ENCODE assay signal across 18 mouse cellular contexts in the genomic region with DNA sequence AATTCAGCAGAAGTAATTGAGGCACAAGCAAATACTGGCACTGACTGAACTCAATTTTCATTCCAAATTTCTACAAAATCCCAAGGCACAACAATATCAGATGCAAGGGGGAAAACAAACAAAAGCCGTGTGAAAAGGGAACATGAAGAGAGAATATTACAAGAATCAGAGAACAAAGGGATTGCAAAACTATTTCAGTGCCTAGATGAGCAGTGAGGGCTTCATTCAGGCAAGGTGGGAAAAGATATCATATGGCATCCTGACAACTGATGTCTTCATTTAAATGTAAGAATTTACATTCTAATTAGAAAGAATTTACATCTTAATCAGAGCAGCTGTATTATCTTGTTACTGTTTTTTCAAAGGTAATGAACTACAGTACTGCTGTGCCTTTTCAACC.
DNase-seq lines count a peak whose midpoint lies in the region; ATAC-seq and TF ChIP-seq lines count a peak whose summit lies in the region.
"Had no signal": no experiment of that assay in that cellular context is flagged by ENCODE, and none has a peak within 500 bp of the region (broad histone marks: within the 10 kb centered on the region; RNA-seq: fewer than 3 reads in every experiment).

No protein-coding gene starts in this region.

- DNase-seq in forebrain, embryonic 14.5 days (ENCODE audit: low spot score): peak; percentile 64
- no peak for DNase-seq in hindbrain, embryonic 11.5 days (ENCODE audit: low spot score)
- peak; percentile 76 for DNase-seq in brain, embryonic 14.5 days (ENCODE audit: low read depth)
- peak; percentile 3 for DNase-seq in midbrain, postnatal 0 days (ENCODE audit: low spot score)
- no peak for DNase-seq in frontal cortex, postnatal 36 days (ENCODE audit: low spot score in 2 of 2)
- DNase-seq: adrenal gland, postnatal 10 days; cerebellum, adult 11-12 months; cerebellum, adult 9-11 months; cerebellum, postnatal 36 days; gastrocnemius, postnatal 14 days; heart, adult 2 months; heart, postnatal 14 days had no signal

- no peak for TF ChIP-seq POLR2A in brain, embryonic 14.5 days (IDR thresholded peaks at IDR 0.05; ENCODE audit: borderline replicate concordance, extremely low read depth, insufficient read depth, insufficient read length, poor library complexity, severe bottlenecking)

- WGBS in forebrain, embryonic 14.5 days: 17% methylated on average over 1 of the region's 1 CpGs
- 56% methylated on average over 1 of the region's 1 CpGs for WGBS in forebrain, embryonic 12.5 days
- WGBS in hindbrain, embryonic 15.5 days: 38% methylated on average over 1 of the region's 1 CpGs
- 54% methylated on average over 1 of the region's 1 CpGs for WGBS in hindbrain, embryonic 11.5 days
- 62% methylated on average over 1 of the region's 1 CpGs for WGBS in midbrain, postnatal 0 days

- H3K9ac ChIP-seq in forebrain, embryonic 14.5 days (ENCODE audit: low read length): no peak overlapping the region
- H3K9ac ChIP-seq in forebrain, embryonic 12.5 days: no peak overlapping the region
- H3K9ac ChIP-seq in hindbrain, embryonic 15.5 days: no peak overlapping the region
- H3K9ac ChIP-seq in hindbrain, embryonic 11.5 days (ENCODE audit: low read depth, low read length): no peak overlapping the region
- H3K9ac ChIP-seq in midbrain, postnatal 0 days (replicated peaks; ENCODE audit: low read length, poor library complexity, severe bottlenecking): no peak overlapping the region
- H3K9ac ChIP-seq: embryonic facial prominence, embryonic 13.5 days; heart, embryonic 15.5 days had no signal

- no peaks in the 10 kb centered on the region for H3K27me3 ChIP-seq in forebrain, embryonic 14.5 days (replicated peaks; ENCODE audit: control insufficient read depth, insufficient read depth, low read length)
- no peaks in the 10 kb centered on the region for H3K27me3 ChIP-seq in forebrain, embryonic 12.5 days
- no peaks in the 10 kb centered on the region for H3K27me3 ChIP-seq in hindbrain, embryonic 15.5 days
- H3K27me3 ChIP-seq in hindbrain, embryonic 11.5 days (ENCODE audit: control insufficient read depth, insufficient read depth, low read length): no peaks in the 10 kb centered on the region
- H3K27me3 ChIP-seq in midbrain, postnatal 0 days (ENCODE audit: insufficient read depth, low read length): no peaks in the 10 kb centered on the region
- H3K27me3 ChIP-seq: embryonic facial prominence, embryonic 13.5 days; heart, embryonic 15.5 days had no signal

- H3K9me3 ChIP-seq in forebrain, embryonic 14.5 days (replicated peaks; ENCODE audit: control insufficient read depth, low read length): no peaks in the 10 kb centered on the region
- H3K9me3 ChIP-seq in forebrain, embryonic 12.5 days: no peaks in the 10 kb centered on the region
- no peaks in the 10 kb centered on the region for H3K9me3 ChIP-seq in hindbrain, embryonic 15.5 days
- H3K9me3 ChIP-seq in hindbrain, embryonic 11.5 days (ENCODE audit: control insufficient read depth, low read length): no peaks in the 10 kb centered on the region
- no peaks in the 10 kb centered on the region for H3K9me3 ChIP-seq in midbrain, postnatal 0 days (ENCODE audit: low read length)
- H3K9me3 ChIP-seq: embryonic facial prominence, embryonic 13.5 days; heart, embryonic 15.5 days had no signal

- no peaks in the 10 kb centered on the region for H3K36me3 ChIP-seq in forebrain, embryonic 14.5 days (ENCODE audit: control insufficient read depth, insufficient read depth, low read length)
- H3K36me3 ChIP-seq in forebrain, embryonic 12.5 days (replicated peaks): no peaks in the 10 kb centered on the region
- H3K36me3 ChIP-seq in hindbrain, embryonic 15.5 days: no peaks in the 10 kb centered on the region
- H3K36me3 ChIP-seq in hindbrain, embryonic 11.5 days (ENCODE audit: control insufficient read depth, insufficient read depth, low read length): no peaks in the 10 kb centered on the region
- no peaks in the 10 kb centered on the region for H3K36me3 ChIP-seq in midbrain, postnatal 0 days (ENCODE audit: insufficient read depth, low read length)
- H3K36me3 ChIP-seq: embryonic facial prominence, embryonic 13.5 days; heart, embryonic 15.5 days had no signal

- ATAC-seq in forebrain, embryonic 14.5 days: peak; percentile 46; the same call in 1 of the 2 replicates
- ATAC-seq in forebrain, embryonic 12.5 days (ENCODE audit: low FRiP score): no peak
- 0 out of 2 replicates have a peak, but pooled peaks have one; percentile 27 for ATAC-seq in hindbrain, embryonic 15.5 days (ENCODE audit: low FRiP score, low read depth)
- no peak for ATAC-seq in hindbrain, embryonic 11.5 days (ENCODE audit: low FRiP score)
- ATAC-seq in midbrain, postnatal 0 days (ENCODE audit: low FRiP score): no peak
- ATAC-seq: intestine, embryonic 16.5 days had no signal

- H3K4me1 ChIP-seq in forebrain, embryonic 14.5 days (ENCODE audit: control insufficient read depth, insufficient read depth, low read length): peaks cover 7% of the 10 kb centered on the region
- no peaks in the 10 kb centered on the region for H3K4me1 ChIP-seq in forebrain, embryonic 12.5 days
- no peaks in the 10 kb centered on the region for H3K4me1 ChIP-seq in hindbrain, embryonic 15.5 days (replicated peaks)
- H3K4me1 ChIP-seq in hindbrain, embryonic 11.5 days (replicated peaks; ENCODE audit: control insufficient read depth, insufficient read depth, low read length): no peaks in the 10 kb centered on the region
- H3K4me1 ChIP-seq in midbrain, postnatal 0 days (ENCODE audit: insufficient read depth, low read length): no peaks in the 10 kb centered on the region
- H3K4me1 ChIP-seq: embryonic facial prominence, embryonic 13.5 days; heart, embryonic 15.5 days had no signal

- TF ChIP-seq CTCF in brain, embryonic 14.5 days (IDR thresholded peaks at IDR 0.05; ENCODE audit: borderline replicate concordance, extremely low read depth, insufficient read depth, insufficient read length): no peak
- no peak for TF ChIP-seq CTCF in midbrain, postnatal 0 days (IDR thresholded peaks at IDR 0.05)

- H3K4me2 ChIP-seq in forebrain, embryonic 14.5 days (ENCODE audit: low read length): no peak overlapping the region
- no peak overlapping the region for H3K4me2 ChIP-seq in forebrain, embryonic 12.5 days
- H3K4me2 ChIP-seq in hindbrain, embryonic 15.5 days: no peak overlapping the region
- no peak overlapping the region for H3K4me2 ChIP-seq in hindbrain, embryonic 11.5 days (replicated peaks; ENCODE audit: low read depth, low read length)
- no peak overlapping the region for H3K4me2 ChIP-seq in midbrain, postnatal 0 days (ENCODE audit: low read depth, low read length, poor library complexity, severe bottlenecking)
- H3K4me2 ChIP-seq: embryonic facial prominence, embryonic 13.5 days; heart, embryonic 11.5 days; heart, embryonic 15.5 days had no signal

- H3K27ac ChIP-seq in forebrain, embryonic 14.5 days (ENCODE audit: low read depth, low read length): no peak overlapping the region
- H3K27ac ChIP-seq in forebrain, embryonic 12.5 days: no peak overlapping the region
- H3K27ac ChIP-seq in hindbrain, embryonic 15.5 days (replicated peaks): no peak overlapping the region
- H3K27ac ChIP-seq in hindbrain, embryonic 11.5 days (ENCODE audit: low read depth, low read length): no peak overlapping the region
- H3K27ac ChIP-seq in midbrain, postnatal 0 days (ENCODE audit: low read depth, low read length): no peak overlapping the region
- H3K27ac ChIP-seq: embryonic facial prominence, embryonic 13.5 days; heart, adult 2 months; heart, embryonic 15.5 days had no signal

- H3K4me3 ChIP-seq in forebrain, embryonic 14.5 days (ENCODE audit: low read depth, low read length): no peak overlapping the region
- no peak overlapping the region for H3K4me3 ChIP-seq in forebrain, embryonic 12.5 days (replicated peaks)
- H3K4me3 ChIP-seq in hindbrain, embryonic 15.5 days: no peak overlapping the region
- H3K4me3 ChIP-seq in hindbrain, embryonic 11.5 days (ENCODE audit: low read depth, low read length): no peak overlapping the region
- no peak overlapping the region for H3K4me3 ChIP-seq in midbrain, postnatal 0 days (ENCODE audit: low read depth, low read length)
- H3K4me3 ChIP-seq: embryonic facial prominence, embryonic 13.5 days; heart, adult 2 months; heart, embryonic 15.5 days had no signal

Comparison
In these comparisons a context has a peak if more than half of its experiments do, and no peak if none do; other contexts are left out.
1. ATAC-seq: peak in forebrain, embryonic 14.5 days (single experiment) and hindbrain, embryonic 15.5 days (single experiment); none in forebrain, embryonic 12.5 days (single experiment), hindbrain, embryonic 11.5 days (single experiment) and midbrain, postnatal 0 days (single experiment).
2. DNase-seq: peak in forebrain, embryonic 14.5 days (single experiment), brain, embryonic 14.5 days (single experiment) and midbrain, postnatal 0 days (single experiment); none in hindbrain, embryonic 11.5 days (single experiment) and frontal cortex, postnatal 36 days (0 of 2).